Mouse (Mus musculus) embryonic facial prominence, embryonic 12.5 days (tissue): ENCODE measurements around the gene Smyd3. TPM values are rescaled to one million over a fixed set of nuclear protein-coding genes. Genes with fewer than 3 reads are reported as not detected.

Experiments
- ATAC-seq: fragments of 200-750 bp; cut with Nextera tagmentation; 2 replicates; pipeline ENCODE4 v1.8.0; 2017; ENCODE audit not compliant: insufficient number of reproducible peaks, insufficient read depth, low FRiP score, low TSS enrichment
- H3K27ac ChIP-seq: fragments of 300-500 bp; sonication (generic); 2 replicates; pipeline ENCODE4 v1.5.1; 2016; ENCODE audit warnings: mild to moderate bottlenecking
- H3K27me3 ChIP-seq: fragments of 300-500 bp; sonication (generic); 2 replicates; pipeline ENCODE4 v1.6.1; 2016; ENCODE audit warnings: mild to moderate bottlenecking, moderate library complexity
- H3K36me3 ChIP-seq: fragments of 300-500 bp; sonication (generic); 2 replicates; pipeline ENCODE4 v1.6.1; 2016; ENCODE audit warnings: mild to moderate bottlenecking
- H3K4me1 ChIP-seq: fragments of 300-500 bp; sonication (generic); 2 replicates; pipeline ENCODE4 v1.6.1; 2016
- H3K4me2 ChIP-seq: fragments of 300-500 bp; sonication (generic); replicated peaks from 2 replicates; pipeline ENCODE4 v1.6.1; 2016; ENCODE audit warnings: mild to moderate bottlenecking, moderate library complexity
- H3K4me3 ChIP-seq: fragments of 300-500 bp; sonication (generic); 2 replicates; pipeline ENCODE4 v1.5.1; 2016; ENCODE audit warnings: mild to moderate bottlenecking
- H3K9ac ChIP-seq: fragments of 300-500 bp; sonication (generic); 2 replicates; pipeline ENCODE4 v1.6.1; 2016; ENCODE audit warnings: mild to moderate bottlenecking, moderate library complexity
- H3K9me3 ChIP-seq: fragments of 300-500 bp; sonication (generic); 2 replicates; pipeline ENCODE4 v1.6.1; 2016; ENCODE audit warnings: mild to moderate bottlenecking, moderate library complexity
- WGBS: fragments of 180-500 bp; shearing (Covaris S2); methylation state at CpG from one replicate; pipeline ENCODE4 v1.1.7; 2016; 5-methylcytosine and 5-hydroxymethylcytosine counted together
- polyA plus RNA-seq: library from polyadenylated mRNA; unstranded; fragments of >200 nt; fragmentation: Nextera tagmentation; extraction: Ambion mirVana; gene quantifications from 2 replicates; pipeline ENCODE4 v1.2.1, GENCODE M21; 2016

The Smyd3 gene
- polyA plus RNA-seq, 1 experiment from 2014 or later: 28.9 TPM

GRCm38 (mm10) chr1:179237989-179238388, 279.9 kb downstream of the Smyd3 start:
- 40% methylated on average over 7 of the region's 7 CpGs for WGBS
- H3K4me1 ChIP-seq: 0 out of 2 replicates have a peak, but pooled peaks cover 5% of the 10 kb centered on the region
- no peak for ATAC-seq

GRCm38 (mm10) chr1:179236217-179236840, 281.5 kb downstream of the Smyd3 start:
- H3K4me1 ChIP-seq: peaks cover 13% of the 10 kb centered on the region; the same call in 1 of the 2 replicates
- no peaks in the 10 kb centered on the region for H3K36me3 ChIP-seq
- no peaks in the 10 kb centered on the region for H3K27me3 ChIP-seq
- no peak overlapping the region for H3K4me3 ChIP-seq
- H3K4me2 ChIP-seq: no peak overlapping the region
- ATAC-seq: no peak
- 80% methylated on average over 8 of the region's 8 CpGs for WGBS
- no peak overlapping the region for H3K9ac ChIP-seq
- no peaks in the 10 kb centered on the region for H3K9me3 ChIP-seq
- H3K27ac ChIP-seq: no peak overlapping the region

More at GRCm38 (mm10) chr1:179237989-179238388, 279.9 kb downstream of the Smyd3 start:
- no peaks in the 10 kb centered on the region for H3K9me3 ChIP-seq
- H3K36me3 ChIP-seq: no peaks in the 10 kb centered on the region
- H3K27me3 ChIP-seq: no peaks in the 10 kb centered on the region
- H3K4me3 ChIP-seq: no peak overlapping the region
- no peak overlapping the region for H3K4me2 ChIP-seq
- no peak overlapping the region for H3K9ac ChIP-seq
- H3K27ac ChIP-seq: no peak overlapping the region

- 0 out of 2 replicates have a peak, but pooled peaks have one; percentile 59 for ATAC-seq
- Histone ChIP-seq H3K9ac (no peak overlapping the region), H3K9me3 (no peaks in the 10 kb centered on the region), H3K4me3 (no peak overlapping the region), H3K27ac (peak overlapping the region; percentile 70), H3K27me3 (no peaks in the 10 kb centered on the region), H3K4me2 (no peak overlapping the region), H3K4me1 (peaks cover 18% of the 10 kb centered on the region; the same call in 1 of the 2 replicates), H3K36me3 (no peaks in the 10 kb centered on the region)
- WGBS: 32% methylated on average over 13 of the region's 13 CpGs
These were observed 285.8 kb downstream of the Smyd3 start for GRCm38 (mm10) chr1:179231777-179232661.

- Histone ChIP-seq H3K27me3 (no peaks in the 10 kb centered on the region), H3K9me3 (no peaks in the 10 kb centered on the region), H3K36me3 (no peaks in the 10 kb centered on the region), H3K9ac (no peak overlapping the region), H3K4me1 (peaks cover 13% of the 10 kb centered on the region; the same call in 1 of the 2 replicates), H3K27ac (no peak overlapping the region), H3K4me2 (no peak overlapping the region), H3K4me3 (no peak overlapping the region)
- 51% methylated on average over 3 of the region's 3 CpGs for WGBS
- ATAC-seq: no peak
These were observed 288.3 kb downstream of the Smyd3 start for GRCm38 (mm10) chr1:179229515-179229914.

GRCm38 (mm10) chr1:179220290-179220689, 297.6 kb downstream of the Smyd3 start:
- Histone ChIP-seq H3K36me3 (no peaks in the 10 kb centered on the region), H3K4me2 (no peak overlapping the region), H3K9ac (no peak overlapping the region), H3K4me3 (no peak overlapping the region), H3K9me3 (no peaks in the 10 kb centered on the region), H3K4me1 (peaks cover 14% of the 10 kb centered on the region; the same call in 1 of the 2 replicates), H3K27me3 (no peaks in the 10 kb centered on the region), H3K27ac (no peak overlapping the region)
- no peak for ATAC-seq
- 56% methylated on average over 1 of the region's 1 CpGs for WGBS

GRCm38 (mm10) chr1:179218061-179218460, 299.8 kb downstream of the Smyd3 start:
- no peak for ATAC-seq
- Histone ChIP-seq H3K27me3 (no peaks in the 10 kb centered on the region), H3K27ac (no peak overlapping the region), H3K36me3 (no peaks in the 10 kb centered on the region), H3K4me1 (peaks cover 18% of the 10 kb centered on the region), H3K4me3 (no peak overlapping the region), H3K4me2 (no peak overlapping the region), H3K9me3 (no peaks in the 10 kb centered on the region), H3K9ac (no peak overlapping the region)
- 61% methylated on average over 5 of the region's 5 CpGs for WGBS

- no peaks in the 10 kb centered on the region for H3K9me3 ChIP-seq
- H3K4me2 ChIP-seq: no peak overlapping the region
- no peaks in the 10 kb centered on the region for H3K27me3 ChIP-seq
- ATAC-seq: no peak
- no peak overlapping the region for H3K4me3 ChIP-seq
- H3K36me3 ChIP-seq: no peaks in the 10 kb centered on the region
- no peak overlapping the region for H3K9ac ChIP-seq
- H3K27ac ChIP-seq: no peak overlapping the region
- peaks cover 27% of the 10 kb centered on the region for H3K4me1 ChIP-seq
- 33% methylated on average over 4 of the region's 4 CpGs for WGBS
These were observed 300.8 kb downstream of the Smyd3 start for GRCm38 (mm10) chr1:179217036-179217435.

GRCm38 (mm10) chr1:179213381-179213780, 304.5 kb downstream of the Smyd3 start:
- no peak for ATAC-seq
- no peaks in the 10 kb centered on the region for H3K9me3 ChIP-seq
- no peaks in the 10 kb centered on the region for H3K27me3 ChIP-seq
- H3K4me2 ChIP-seq: no peak overlapping the region
- no peak overlapping the region for H3K27ac ChIP-seq
- WGBS: 89% methylated on average over 9 of the region's 9 CpGs
- no peak overlapping the region for H3K4me3 ChIP-seq
- no peak overlapping the region for H3K9ac ChIP-seq
- no peaks in the 10 kb centered on the region for H3K36me3 ChIP-seq
- peaks cover 16% of the 10 kb centered on the region for H3K4me1 ChIP-seq

GRCm38 (mm10) chr1:179212295-179212694, 305.5 kb downstream of the Smyd3 start:
- Histone ChIP-seq H3K27ac (peak overlapping the region; percentile 68), H3K4me2 (no peak overlapping the region), H3K9ac (no peak overlapping the region), H3K36me3 (no peaks in the 10 kb centered on the region), H3K9me3 (no peaks in the 10 kb centered on the region), H3K4me1 (peaks cover 12% of the 10 kb centered on the region), H3K4me3 (no peak overlapping the region), H3K27me3 (no peaks in the 10 kb centered on the region)
- 16% methylated on average over 7 of the region's 7 CpGs for WGBS
- 0 out of 2 replicates have a peak, but pooled peaks have one; percentile 52 for ATAC-seq

GRCm38 (mm10) chr1:179211313-179211712, 306.5 kb downstream of the Smyd3 start:
- Histone ChIP-seq H3K9ac (no peak overlapping the region), H3K4me3 (no peak overlapping the region), H3K27me3 (no peaks in the 10 kb centered on the region), H3K27ac (no peak overlapping the region), H3K36me3 (no peaks in the 10 kb centered on the region), H3K9me3 (no peaks in the 10 kb centered on the region), H3K4me2 (no peak overlapping the region), H3K4me1 (peaks cover 12% of the 10 kb centered on the region)
- no peak for ATAC-seq
- 69% methylated on average over 4 of the region's 4 CpGs for WGBS

- H3K27ac ChIP-seq: peak overlapping the region; percentile 17; the same call in 1 of the 2 replicates
- H3K4me3 ChIP-seq: no peak overlapping the region
- no peaks in the 10 kb centered on the region for H3K27me3 ChIP-seq
- no peak overlapping the region for H3K4me2 ChIP-seq
- no peak for ATAC-seq
- no peaks in the 10 kb centered on the region for H3K9me3 ChIP-seq
- H3K9ac ChIP-seq: no peak overlapping the region
- H3K4me1 ChIP-seq: peaks cover 8% of the 10 kb centered on the region
- 80% methylated on average over 12 of the region's 12 CpGs for WGBS
- no peaks in the 10 kb centered on the region for H3K36me3 ChIP-seq
These were observed 309.8 kb downstream of the Smyd3 start for GRCm38 (mm10) chr1:179207846-179208595.
